Mouse (Mus musculus): ENCODE measurements around the gene Mfng.

GRCm38 (mm10) chr15:78716936-78717335 lies 56.3 kb downstream of the Mfng start:
- TF ChIP-seq POLR2A (IDR thresholded peaks at IDR 0.05; ENCODE audit: low read depth, low read length) (no peak), ZKSCAN1 (IDR thresholded peaks at IDR 0.05; ENCODE audit: borderline replicate concordance, low read depth, low read length) (no peak), MAZ (IDR thresholded peaks at IDR 0.05; ENCODE audit: low read depth, low read length) (no peak), USF1 (IDR thresholded peaks at IDR 0.05; ENCODE audit: low read depth, low read length) (no peak)

Measured in CH12.LX (cell line).